Mouse (Mus musculus): Measurements from ENCODE around the gene Ap4e1. TPM values are rescaled to one million over a fixed set of nuclear protein-coding genes. Genes with fewer than 3 reads are reported as not detected.
"Not testable (repeated sequence)": the region's sequence is repeated elsewhere in the genome, so short reads cannot be mapped to it uniquely, and the experiment has no call there.

Gene Ap4e1
- polyA plus RNA-seq, 1 experiment from 2014 or later, result 11.2 TPM

- Histone ChIP-seq H3K4me1 (replicated peaks; ENCODE audit: control insufficient read depth, insufficient read depth, low read length) (peaks cover 13% of the 10 kb centered on the region), H3K4me2 (ENCODE audit: low read length) (peak overlapping the region; percentile 84), H3K27me3 (replicated peaks; ENCODE audit: control insufficient read depth, insufficient read depth, low read length) (no peaks in the 10 kb centered on the region), H3K36me3 (ENCODE audit: control insufficient read depth, insufficient read depth) (peaks cover 9% of the 10 kb centered on the region; the same call in 1 of the 2 replicates), H3K4me3 (replicated peaks; ENCODE audit: low read length) (peak overlapping the region; percentile 78), H3K27ac (ENCODE audit: low read length) (0 out of 2 replicates have a peak overlapping the region, but pooled peaks have one; percentile 0), H3K9ac (replicated peaks; ENCODE audit: low read depth, low read length) (peak overlapping the region; percentile 12; the same call in 1 of the 2 replicates), H3K9me3 (ENCODE audit: control insufficient read depth, low read length) (no peaks in the 10 kb centered on the region)
- no peak for ATAC-seq
- WGBS, result 16% methylated on average over 11 of the region's 11 CpGs
Observed at GRCm38 (mm10) chr2:127069781-127070434, 61.4 kb downstream of the Ap4e1 start.

GRCm38 (mm10) chr2:127070435-127070841 lies 61.9 kb downstream of the Ap4e1 start, which contains the start of gene Blvra:
Gene Blvra, plus strand, starts transcription at chr2:127070665.
- Histone ChIP-seq H3K4me1 (replicated peaks; ENCODE audit: control insufficient read depth, insufficient read depth, low read length) (peaks cover 13% of the 10 kb centered on the region), H3K9ac (replicated peaks; ENCODE audit: low read depth, low read length) (peak within 1 kb of the TSS; percentile 77), H3K36me3 (ENCODE audit: control insufficient read depth, insufficient read depth) (peaks cover 9% of the 10 kb centered on the region; the same call in 1 of the 2 replicates), H3K9me3 (ENCODE audit: control insufficient read depth, low read length) (no peaks in the 10 kb centered on the region), H3K27ac (ENCODE audit: low read length) (0 out of 2 replicates have a peak within 1 kb of the TSS, but pooled peaks have one; percentile 17), H3K4me3 (replicated peaks; ENCODE audit: low read length) (peak within 1 kb of the TSS; percentile 78), H3K27me3 (replicated peaks; ENCODE audit: control insufficient read depth, insufficient read depth, low read length) (no peaks in the 10 kb centered on the region), H3K4me2 (ENCODE audit: low read length) (peak within 1 kb of the TSS; percentile 84)
- WGBS, result under 1% methylated on average over 29 of the region's 32 CpGs
- ATAC-seq, result peak; percentile 100

- H3K9ac ChIP-seq (replicated peaks; ENCODE audit: low read depth, low read length), result peak overlapping the region; percentile 77
- WGBS, result 17% methylated on average over 7 of the region's 9 CpGs
- peak; percentile 41 for ATAC-seq
- peak overlapping the region; percentile 78 for H3K4me3 ChIP-seq (replicated peaks; ENCODE audit: low read length)
- no peaks in the 10 kb centered on the region for H3K9me3 ChIP-seq (ENCODE audit: control insufficient read depth, low read length)
- peak overlapping the region; percentile 84 for H3K4me2 ChIP-seq (ENCODE audit: low read length)
- peaks cover 13% of the 10 kb centered on the region for H3K4me1 ChIP-seq (replicated peaks; ENCODE audit: control insufficient read depth, insufficient read depth, low read length)
- 0 out of 2 replicates have a peak overlapping the region, but pooled peaks have one; percentile 17 for H3K27ac ChIP-seq (ENCODE audit: low read length)
- H3K36me3 ChIP-seq (ENCODE audit: control insufficient read depth, insufficient read depth), result peaks cover 9% of the 10 kb centered on the region; the same call in 1 of the 2 replicates
- H3K27me3 ChIP-seq (replicated peaks; ENCODE audit: control insufficient read depth, insufficient read depth, low read length), result no peaks in the 10 kb centered on the region
Observed at GRCm38 (mm10) chr2:127070879-127071278, 62.4 kb downstream of the Ap4e1 start.

- no peaks in the 10 kb centered on the region for H3K27me3 ChIP-seq (replicated peaks; ENCODE audit: control insufficient read depth, insufficient read depth, low read length)
- no peak for ATAC-seq
- H3K4me2 ChIP-seq (ENCODE audit: low read length), result no peak overlapping the region
- WGBS, result 91% methylated on average over 2 of the region's 2 CpGs
- no peaks in the 10 kb centered on the region for H3K9me3 ChIP-seq (ENCODE audit: control insufficient read depth, low read length)
- H3K4me3 ChIP-seq (replicated peaks; ENCODE audit: low read length), result no peak overlapping the region
- H3K9ac ChIP-seq (replicated peaks; ENCODE audit: low read depth, low read length), result no peak overlapping the region
- H3K4me1 ChIP-seq (replicated peaks; ENCODE audit: control insufficient read depth, insufficient read depth, low read length), result peaks cover 13% of the 10 kb centered on the region
- H3K36me3 ChIP-seq (ENCODE audit: control insufficient read depth, insufficient read depth), result no peaks in the 10 kb centered on the region
- H3K27ac ChIP-seq (ENCODE audit: low read length), result no peak overlapping the region
Observed at GRCm38 (mm10) chr2:127074116-127074515, 65.6 kb downstream of the Ap4e1 start.

GRCm38 (mm10) chr2:127077611-127078010 lies 69.1 kb downstream of the Ap4e1 start:
- no peak overlapping the region for H3K4me3 ChIP-seq (replicated peaks; ENCODE audit: low read length)
- no peak overlapping the region for H3K9ac ChIP-seq (replicated peaks; ENCODE audit: low read depth, low read length)
- H3K36me3 ChIP-seq (ENCODE audit: control insufficient read depth, insufficient read depth), result no peaks in the 10 kb centered on the region
- no peak for ATAC-seq
- H3K9me3 ChIP-seq (ENCODE audit: control insufficient read depth, low read length), result no peaks in the 10 kb centered on the region
- H3K4me1 ChIP-seq (replicated peaks; ENCODE audit: control insufficient read depth, insufficient read depth, low read length), result no peaks in the 10 kb centered on the region
- no peak overlapping the region for H3K27ac ChIP-seq (ENCODE audit: low read length)
- H3K27me3 ChIP-seq (replicated peaks; ENCODE audit: control insufficient read depth, insufficient read depth, low read length), result no peaks in the 10 kb centered on the region
- 78% methylated on average over 9 of the region's 9 CpGs for WGBS
- no peak overlapping the region for H3K4me2 ChIP-seq (ENCODE audit: low read length)

- H3K9ac ChIP-seq (replicated peaks; ENCODE audit: low read depth, low read length); H3K4me2 ChIP-seq (ENCODE audit: low read length); H3K27ac ChIP-seq (ENCODE audit: low read length); H3K4me3 ChIP-seq (replicated peaks; ENCODE audit: low read length); ATAC-seq; H3K4me1 ChIP-seq (replicated peaks; ENCODE audit: control insufficient read depth, insufficient read depth, low read length); H3K36me3 ChIP-seq (ENCODE audit: control insufficient read depth, insufficient read depth); H3K27me3 ChIP-seq (replicated peaks; ENCODE audit: control insufficient read depth, insufficient read depth, low read length); H3K9me3 ChIP-seq (ENCODE audit: control insufficient read depth, low read length): not testable (repeated sequence)
- WGBS, result 78% methylated on average over 2 of the region's 2 CpGs
Observed at GRCm38 (mm10) chr2:127079066-127079465, 70.5 kb downstream of the Ap4e1 start.

- H3K9ac ChIP-seq (replicated peaks; ENCODE audit: low read depth, low read length), result no peak overlapping the region
- no peak for ATAC-seq
- no peak overlapping the region for H3K4me2 ChIP-seq (ENCODE audit: low read length)
- H3K27me3 ChIP-seq (replicated peaks; ENCODE audit: control insufficient read depth, insufficient read depth, low read length), result no peaks in the 10 kb centered on the region
- no peak overlapping the region for H3K27ac ChIP-seq (ENCODE audit: low read length)
- 92% methylated on average over 11 of the region's 11 CpGs for WGBS
- no peaks in the 10 kb centered on the region for H3K36me3 ChIP-seq (ENCODE audit: control insufficient read depth, insufficient read depth)
- no peak overlapping the region for H3K4me3 ChIP-seq (replicated peaks; ENCODE audit: low read length)
- no peaks in the 10 kb centered on the region for H3K4me1 ChIP-seq (replicated peaks; ENCODE audit: control insufficient read depth, insufficient read depth, low read length)
- H3K9me3 ChIP-seq (ENCODE audit: control insufficient read depth, low read length), result no peaks in the 10 kb centered on the region
Observed at GRCm38 (mm10) chr2:127079881-127080590, 71.5 kb downstream of the Ap4e1 start.

- Histone ChIP-seq H3K4me1 (replicated peaks; ENCODE audit: control insufficient read depth, insufficient read depth, low read length) (no peaks in the 10 kb centered on the region), H3K9me3 (ENCODE audit: control insufficient read depth, low read length) (no peaks in the 10 kb centered on the region), H3K4me2 (ENCODE audit: low read length) (no peak overlapping the region), H3K9ac (replicated peaks; ENCODE audit: low read depth, low read length) (no peak overlapping the region), H3K27me3 (replicated peaks; ENCODE audit: control insufficient read depth, insufficient read depth, low read length) (no peaks in the 10 kb centered on the region), H3K27ac (ENCODE audit: low read length) (no peak overlapping the region), H3K36me3 (ENCODE audit: control insufficient read depth, insufficient read depth) (no peaks in the 10 kb centered on the region), H3K4me3 (replicated peaks; ENCODE audit: low read length) (no peak overlapping the region)
- 90% methylated on average over 11 of the region's 11 CpGs for WGBS
- ATAC-seq, result no peak
Observed at GRCm38 (mm10) chr2:127080591-127081218, 72.2 kb downstream of the Ap4e1 start.

GRCm38 (mm10) chr2:127086235-127086634 lies 77.7 kb downstream of the Ap4e1 start:
- no peak for ATAC-seq
- no peaks in the 10 kb centered on the region for H3K9me3 ChIP-seq (ENCODE audit: control insufficient read depth, low read length)
- WGBS, result 90% methylated on average over 5 of the region's 5 CpGs

More at GRCm38 (mm10) chr2:127086235-127086634, 77.7 kb downstream of the Ap4e1 start:
- Histone ChIP-seq H3K4me2 (ENCODE audit: low read length) (no peak overlapping the region), H3K9ac (replicated peaks; ENCODE audit: low read depth, low read length) (no peak overlapping the region), H3K4me3 (replicated peaks; ENCODE audit: low read length) (no peak overlapping the region), H3K4me1 (replicated peaks; ENCODE audit: control insufficient read depth, insufficient read depth, low read length) (no peaks in the 10 kb centered on the region), H3K27me3 (replicated peaks; ENCODE audit: control insufficient read depth, insufficient read depth, low read length) (no peaks in the 10 kb centered on the region), H3K36me3 (ENCODE audit: control insufficient read depth, insufficient read depth) (0 out of 2 replicates have a peak, but pooled peaks cover 2% of the 10 kb centered on the region), H3K27ac (ENCODE audit: low read length) (no peak overlapping the region)

Data from forebrain, embryonic 16.5 days (tissue).